Mouse (Mus musculus): ENCODE data around the gene Col18a1.

Col18a1 gene

DNA sequence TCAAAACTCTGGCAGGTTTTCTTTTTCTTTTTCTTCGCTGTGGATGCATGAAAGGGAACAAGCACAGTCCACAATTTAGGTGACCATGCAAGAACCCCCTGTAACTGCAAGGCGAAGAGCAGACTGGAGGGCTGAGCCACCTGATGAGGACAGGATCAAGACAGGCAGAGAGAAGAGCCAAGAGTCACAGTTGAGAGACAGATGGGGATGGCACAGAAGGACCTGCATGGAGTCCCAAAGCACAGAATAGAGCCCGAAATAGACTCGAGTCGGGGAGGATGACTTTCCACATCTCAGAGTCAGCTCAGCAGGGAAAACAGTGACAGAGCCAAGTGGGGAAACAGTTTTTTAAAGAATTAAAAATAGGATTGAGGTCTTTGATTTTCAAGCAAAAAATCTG, 83.4 kb downstream of the Col18a1 start:
- TF ChIP-seq GATA4 (IDR thresholded peaks at IDR 0.05; ENCODE audit: insufficient replicate concordance, low read length), result no peak

DNA sequence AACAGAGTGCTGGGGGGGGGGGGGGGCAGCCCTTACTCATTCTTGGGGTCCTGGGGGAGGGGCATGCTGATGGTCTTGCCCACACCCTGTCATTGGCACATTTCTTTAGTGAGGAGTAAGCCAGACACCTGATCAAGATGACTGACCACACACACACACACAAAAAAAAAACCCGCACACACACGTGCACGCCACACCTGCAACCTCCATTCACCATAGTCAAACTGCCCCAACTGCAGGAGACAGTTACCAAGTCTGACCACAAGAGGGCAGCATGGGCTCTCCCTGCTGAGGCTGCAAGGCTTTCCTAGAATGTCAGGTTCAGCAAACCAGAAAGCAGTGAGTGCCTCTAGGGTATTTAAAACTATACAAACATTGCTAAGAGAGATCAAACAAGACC, 83.9 kb downstream of the Col18a1 start:
- TF ChIP-seq GATA4 (IDR thresholded peaks at IDR 0.05; ENCODE audit: insufficient replicate concordance, low read length), result no peak

DNA sequence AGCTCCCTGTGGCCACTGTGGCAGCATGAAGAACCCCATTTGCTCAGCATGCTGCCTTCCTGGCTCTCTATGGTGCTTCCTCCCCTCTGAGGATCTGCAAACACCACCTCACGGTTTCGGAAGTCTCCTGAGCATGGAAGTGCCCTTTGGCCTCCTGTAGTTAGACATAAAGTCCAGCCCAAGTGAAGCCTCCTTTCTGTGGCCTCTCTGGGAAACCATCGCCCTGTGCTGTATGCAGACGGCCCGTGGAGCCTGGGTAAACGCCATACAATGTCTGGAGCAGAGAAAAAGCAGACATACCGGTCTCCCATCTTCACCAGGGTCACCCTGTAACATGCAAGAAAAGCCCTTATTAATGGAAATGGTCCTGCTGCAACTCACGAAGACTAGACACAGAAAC, 87.4 kb downstream of the Col18a1 start:
- TF ChIP-seq GATA4 (IDR thresholded peaks at IDR 0.05; ENCODE audit: insufficient replicate concordance, low read length), result no peak

DNA sequence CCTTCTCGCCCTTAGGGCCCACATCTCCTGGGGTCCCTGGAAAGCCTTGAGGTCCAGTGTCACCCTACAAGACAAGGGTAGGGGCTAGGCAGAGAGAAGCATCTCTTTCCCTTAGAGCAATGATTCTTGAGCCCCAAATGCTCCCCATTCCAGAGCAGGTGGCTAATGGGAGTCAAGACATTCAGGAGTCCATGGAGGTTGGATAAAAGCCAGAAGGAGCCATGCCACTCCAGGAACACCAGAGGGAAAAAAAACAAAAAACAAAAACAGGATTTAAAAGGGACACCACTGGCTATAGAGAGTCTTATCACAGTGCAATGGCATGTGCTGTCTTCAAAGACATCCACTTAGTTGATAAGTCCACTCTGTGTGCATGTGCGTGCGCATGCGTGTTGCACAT, 87.9 kb downstream of the Col18a1 start:
- TF ChIP-seq GATA4 (IDR thresholded peaks at IDR 0.05; ENCODE audit: insufficient replicate concordance, low read length), result no peak

DNA sequence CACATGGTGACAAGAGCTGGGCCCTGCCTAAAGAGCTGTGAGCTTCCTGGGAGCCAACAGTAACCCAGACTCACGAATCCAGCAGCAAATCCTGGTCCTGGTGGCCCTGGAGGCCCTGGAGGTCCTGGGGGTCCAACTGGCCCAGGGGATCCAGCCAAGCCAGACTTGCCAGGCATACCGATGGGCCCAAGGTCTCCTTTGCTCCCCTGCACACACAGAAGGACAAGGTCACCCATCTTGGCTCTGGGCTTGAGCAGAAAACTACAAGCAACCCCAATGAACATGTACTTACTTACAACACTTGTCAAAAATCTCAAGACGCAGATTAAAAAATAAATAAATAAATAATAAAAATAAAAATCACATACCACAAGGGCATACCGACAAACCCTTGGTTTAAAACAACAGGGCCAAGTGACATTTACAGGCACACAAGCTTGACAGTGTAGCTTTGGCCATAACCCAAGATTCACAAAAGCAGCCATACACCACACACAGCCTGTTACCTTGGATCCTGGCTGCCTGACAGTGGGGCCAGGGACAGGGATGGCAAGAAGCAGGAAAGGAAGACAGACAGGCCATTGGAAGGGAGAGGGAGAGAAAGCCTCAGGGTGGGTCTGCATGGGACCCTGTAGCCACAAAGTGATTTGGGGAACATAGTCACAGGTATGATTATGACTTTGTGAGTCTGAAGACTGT, 91.9 kb downstream of the Col18a1 start:
- no peak for TF ChIP-seq GATA4 (IDR thresholded peaks at IDR 0.05; ENCODE audit: insufficient replicate concordance, low read length)

DNA sequence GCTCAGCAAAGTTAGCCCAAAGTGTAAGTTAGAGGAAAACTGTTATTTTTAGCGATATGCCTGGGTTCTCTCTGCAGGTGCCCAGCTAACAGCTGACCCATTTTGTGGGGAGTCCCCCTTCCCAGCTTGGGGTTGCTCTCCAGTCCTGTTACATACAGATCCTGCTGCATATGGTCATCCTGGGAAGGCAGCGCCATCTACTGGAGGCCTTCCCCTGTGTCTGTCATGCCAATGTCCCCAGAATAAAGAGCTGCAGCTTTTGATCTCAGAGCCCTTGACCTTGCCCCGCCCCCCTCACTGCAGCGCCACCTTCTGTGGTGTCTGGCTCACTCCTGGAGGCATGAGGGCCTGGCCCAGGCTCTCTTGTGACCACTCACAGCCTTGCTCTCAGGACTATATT, 96.3 kb downstream of the Col18a1 start:
- no peak for TF ChIP-seq GATA4 (IDR thresholded peaks at IDR 0.05; ENCODE audit: insufficient replicate concordance, low read length)

DNA sequence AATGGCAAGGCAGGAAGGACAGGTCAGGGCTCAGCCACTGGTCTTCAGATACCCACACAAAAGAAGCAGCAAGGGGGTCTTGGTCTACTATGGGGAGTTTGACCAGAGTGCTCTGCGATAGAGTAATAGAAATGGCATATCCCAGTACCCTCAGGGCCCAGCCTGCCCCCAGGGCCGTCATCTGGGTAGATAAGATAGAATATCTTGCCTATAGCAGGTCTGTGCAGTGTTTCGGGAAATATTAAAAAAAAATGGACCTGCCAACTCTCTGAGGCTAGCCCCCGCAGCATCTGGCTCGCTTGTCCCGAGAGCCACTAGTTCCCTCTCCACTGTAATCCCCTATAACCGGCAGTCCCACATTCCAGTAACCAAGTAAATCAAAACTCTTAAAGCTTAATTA, 97.9 kb downstream of the Col18a1 start:
- TF ChIP-seq GATA4 (IDR thresholded peaks at IDR 0.05; ENCODE audit: insufficient replicate concordance, low read length), result no peak

DNA sequence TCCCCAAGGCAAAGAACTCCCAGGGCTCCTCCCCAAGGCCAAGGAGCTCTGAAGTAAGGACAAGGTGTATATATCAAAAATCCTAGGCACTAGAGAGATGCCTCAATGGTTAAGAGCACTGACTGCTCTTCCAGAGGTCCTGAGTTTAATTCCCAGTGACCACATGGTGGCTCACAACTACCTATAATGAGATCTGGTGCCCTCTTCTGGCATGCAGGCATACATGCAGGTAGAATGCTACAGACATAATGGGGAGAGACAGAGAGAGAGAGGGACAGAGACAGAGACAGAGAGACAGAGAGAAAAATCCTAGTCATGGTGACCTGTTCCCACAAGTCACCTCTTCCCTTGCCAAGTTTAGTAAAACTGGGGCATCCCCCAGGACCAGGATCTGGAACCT, 101.7 kb downstream of the Col18a1 start:
- TF ChIP-seq GATA4 (IDR thresholded peaks at IDR 0.05; ENCODE audit: insufficient replicate concordance, low read length), result no peak

DNA sequence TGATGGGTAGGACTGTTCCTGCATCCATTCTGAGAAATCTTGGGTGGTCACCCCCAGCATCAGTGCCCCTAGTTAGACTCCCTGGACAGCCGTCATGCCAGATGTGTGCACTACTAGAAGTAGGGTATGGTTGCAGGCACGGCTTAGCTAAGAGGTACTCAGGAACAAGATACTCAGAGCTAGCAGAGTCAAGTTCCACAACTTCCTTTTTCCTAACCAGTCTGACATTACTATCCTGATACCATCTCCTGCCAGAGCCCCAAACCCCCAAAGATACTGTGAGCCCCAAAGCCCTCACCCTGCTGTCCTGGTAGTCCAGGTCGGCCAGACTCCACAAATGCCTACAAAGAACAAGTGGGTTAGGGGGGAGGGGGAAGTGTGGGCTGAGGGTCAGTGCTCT, 102.1 kb downstream of the Col18a1 start:
- no peak for TF ChIP-seq GATA4 (IDR thresholded peaks at IDR 0.05; ENCODE audit: insufficient replicate concordance, low read length)

DNA sequence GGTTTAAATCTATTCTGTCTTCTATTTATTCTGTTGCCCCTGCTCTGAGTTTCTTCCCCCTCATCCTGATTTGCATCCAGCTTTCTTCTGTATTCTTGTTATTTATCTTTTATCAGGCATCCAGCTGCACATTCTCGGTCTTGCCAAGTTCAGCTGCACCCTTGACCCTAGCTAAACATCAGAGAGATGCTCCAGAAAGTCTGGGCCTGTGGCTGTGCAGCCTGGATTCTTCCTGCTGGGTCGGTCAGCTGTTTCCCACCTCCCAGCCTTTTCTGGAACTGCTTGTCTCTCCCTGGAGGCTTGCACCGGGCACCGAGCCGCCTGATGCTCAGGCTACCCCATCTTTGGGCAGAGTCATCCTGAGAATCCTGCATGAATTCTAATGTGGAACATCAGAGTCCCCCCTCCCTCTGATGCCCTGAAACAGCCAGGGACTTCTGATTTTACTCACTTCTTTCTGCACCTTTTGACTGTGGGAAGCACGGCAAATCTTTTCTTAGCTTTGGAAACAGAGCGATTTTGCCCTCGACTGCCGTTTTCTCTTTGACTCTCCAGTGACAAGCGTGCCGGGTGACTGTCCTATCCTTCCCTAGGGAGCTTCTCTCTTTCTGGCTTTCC, 103.8 kb downstream of the Col18a1 start:
- no peak for TF ChIP-seq GATA4 (IDR thresholded peaks at IDR 0.05; ENCODE audit: insufficient replicate concordance, low read length)

DNA sequence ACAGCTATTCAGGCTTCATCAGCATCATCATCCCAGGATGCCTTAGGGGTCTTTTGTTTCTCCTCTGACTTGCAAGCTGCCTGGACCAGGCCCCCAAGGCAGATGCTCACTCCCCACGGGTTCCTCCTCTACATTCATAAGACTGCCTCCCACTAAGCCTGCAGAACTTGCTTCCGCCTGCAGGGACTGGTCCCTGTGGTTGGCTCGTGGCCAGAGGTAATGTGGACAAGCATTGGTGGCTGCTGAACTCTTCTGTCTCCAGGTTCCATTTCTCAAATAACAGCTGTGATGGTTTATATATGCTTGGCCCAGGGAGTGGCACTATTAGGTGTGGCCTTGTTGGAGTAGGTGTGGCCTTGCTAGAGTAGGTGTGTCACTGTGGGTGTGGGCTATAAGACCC, 104.9 kb downstream of the Col18a1 start:
- TF ChIP-seq GATA4 (IDR thresholded peaks at IDR 0.05; ENCODE audit: insufficient replicate concordance, low read length), result no peak

DNA sequence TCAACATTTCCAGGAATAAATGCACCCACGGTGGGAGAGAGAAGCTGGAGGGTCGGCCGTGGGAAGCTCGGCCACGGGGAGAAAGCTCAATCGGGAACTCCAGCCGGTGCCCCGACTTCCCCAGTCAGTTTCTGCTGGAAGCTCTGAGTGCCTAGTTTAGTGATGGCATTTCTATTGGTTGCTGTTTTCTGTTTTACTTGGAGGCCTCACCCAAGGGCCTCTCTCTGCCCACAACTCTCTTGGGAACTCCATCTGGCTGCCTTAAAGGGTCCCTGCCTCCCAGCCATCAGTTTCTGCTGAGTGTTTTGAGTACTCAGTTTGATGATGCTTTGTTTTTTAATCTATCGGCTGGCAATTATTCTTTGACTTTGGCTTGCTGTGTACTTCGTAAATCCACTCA, 109.6 kb downstream of the Col18a1 start:
- TF ChIP-seq GATA4 (IDR thresholded peaks at IDR 0.05; ENCODE audit: insufficient replicate concordance, low read length), result no peak

DNA sequence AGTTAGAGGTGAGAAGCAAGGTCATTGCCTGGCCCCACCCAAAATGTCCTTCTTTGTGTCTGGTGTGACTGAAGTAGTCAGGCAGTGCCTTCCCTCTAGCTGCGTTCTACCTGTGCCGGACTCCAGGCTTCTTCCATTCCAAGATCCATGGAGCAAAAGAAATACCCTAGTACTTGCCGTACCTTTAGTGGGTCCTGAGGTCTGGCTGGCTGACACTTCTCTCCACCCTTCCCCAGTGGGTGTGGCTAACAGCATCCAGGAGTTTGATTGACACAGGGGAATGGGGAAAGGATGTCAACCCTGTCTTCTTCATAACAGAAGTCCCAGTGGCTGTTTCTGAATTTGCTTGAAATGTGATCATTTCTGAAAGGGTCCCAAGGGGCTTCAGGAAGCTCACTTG, 117.7 kb downstream of the Col18a1 start:
- TF ChIP-seq GATA4 (IDR thresholded peaks at IDR 0.05; ENCODE audit: insufficient replicate concordance, low read length), result no peak

DNA sequence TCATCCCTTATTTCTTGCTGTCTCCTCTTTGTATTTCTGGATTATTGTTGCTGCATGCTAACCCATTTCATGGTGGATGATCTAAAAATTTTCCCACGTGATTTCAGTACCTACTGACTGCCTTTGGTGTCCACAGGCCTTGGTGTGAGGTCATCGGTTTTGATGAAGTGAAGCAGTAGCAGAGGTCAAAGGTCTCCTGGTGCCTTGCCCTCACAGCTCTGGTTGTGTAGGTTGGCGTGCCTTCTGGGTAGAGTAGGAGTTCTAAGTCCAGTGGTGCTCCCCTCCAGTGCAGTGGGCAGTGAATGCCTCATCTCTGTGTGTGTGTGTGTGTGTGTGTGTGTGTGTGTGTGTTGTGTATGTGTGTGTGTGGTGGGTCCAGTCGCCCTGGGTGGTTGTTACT, 118.2 kb downstream of the Col18a1 start:
- no peak for TF ChIP-seq GATA4 (IDR thresholded peaks at IDR 0.05; ENCODE audit: insufficient replicate concordance, low read length)

DNA sequence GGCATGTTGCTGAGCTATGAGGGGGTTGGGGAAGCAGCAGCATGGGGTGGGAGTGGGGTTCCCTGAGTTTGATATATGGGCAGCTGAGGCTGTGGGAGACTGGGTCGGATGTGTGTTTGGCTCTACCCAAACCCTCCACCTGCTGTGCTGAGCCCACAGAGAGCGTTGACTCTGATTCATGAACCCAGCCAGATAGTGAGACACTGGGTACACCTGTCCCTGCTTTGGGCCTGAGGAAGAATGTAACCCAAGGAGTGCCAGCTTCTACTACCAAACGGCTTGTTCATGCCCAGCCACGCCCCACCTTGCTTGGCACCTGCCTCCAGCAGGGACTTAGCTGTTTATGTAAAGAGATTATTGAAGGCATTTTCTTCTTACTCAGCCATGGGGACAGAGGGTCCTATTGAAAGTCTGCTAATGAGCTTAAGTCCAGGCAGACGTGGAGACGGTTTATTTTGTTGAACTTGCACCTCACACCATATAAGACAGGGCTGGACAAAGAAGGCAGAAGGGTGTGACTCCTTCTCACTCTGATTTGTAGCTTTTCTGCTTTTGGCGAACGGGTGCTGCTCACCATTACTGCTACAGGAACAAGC, 127.7 kb downstream of the Col18a1 start:
- TF ChIP-seq GATA4 (IDR thresholded peaks at IDR 0.05; ENCODE audit: insufficient replicate concordance, low read length), result no peak

DNA sequence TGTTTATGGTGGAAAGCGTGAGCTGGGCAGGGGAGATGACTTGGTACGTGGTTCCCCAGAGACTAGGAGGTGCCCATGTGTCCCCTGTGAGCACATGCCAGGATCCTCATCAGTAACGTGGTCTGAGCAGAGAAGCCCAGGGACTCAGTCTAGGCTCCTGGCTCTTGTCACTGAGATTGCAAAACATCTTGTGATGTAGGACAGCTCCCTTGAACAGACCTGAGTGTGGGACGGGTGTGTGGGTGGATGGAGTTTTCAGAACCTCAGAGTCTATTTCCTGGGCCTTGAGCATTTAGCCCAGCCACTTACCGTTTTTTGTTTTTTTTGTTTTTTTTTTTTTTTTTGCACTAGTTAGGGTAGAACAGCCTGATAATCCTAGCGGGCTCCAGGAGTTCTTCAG, 130.9 kb downstream of the Col18a1 start:
- TF ChIP-seq GATA4 (IDR thresholded peaks at IDR 0.05; ENCODE audit: insufficient replicate concordance, low read length), result no peak

All from liver, adult (tissue).